Mouse (Mus musculus) ES-Bruce4 (cell line): Measurements from ENCODE around the gene Cutc.

Experiments
- CTCF ChIP-seq: IDR thresholded peaks from one replicate; pipeline ENCODE4 v1.8.1; 2011; ENCODE audit warnings: low read depth, low read length
- POLR2A ChIP-seq: IDR thresholded peaks from one replicate; pipeline ENCODE4 v1.8.1; 2011; ENCODE audit warnings: low read length; ENCODE audit not compliant: insufficient read depth

- no peak for TF ChIP-seq CTCF
- no peak for TF ChIP-seq POLR2A
These were observed 56.5 kb downstream of the Cutc start for GRCm38 (mm10) chr19:43809331-43809730.
